Mouse (Mus musculus) adrenal gland, adult 2 months (tissue): ENCODE measurements around the gene Ces1e. TPM values are rescaled to one million over a fixed set of nuclear protein-coding genes. Genes with fewer than 3 reads are reported as not detected.
"Not testable (repeated sequence)": the region's sequence is repeated elsewhere in the genome, so short reads cannot be mapped to it uniquely, and the experiment has no call there.

Experiments
- DNase-seq: peaks from one replicate; pipeline ENCODE4 v3.0.0; 2021
- long read RNA-seq: library from polyadenylated mRNA; stranded (forward); transcript quantifications from one replicate; pipeline ENCODE4 v2.0.0, GENCODE M21; 2021
- polyA plus RNA-seq: library from polyadenylated mRNA; depleted of rRNA; stranded (reverse); fragments of >200 nt; gene quantifications from 2 replicates; pipeline ENCODE4 v1.2.3, GENCODE M21; 2012; rRNA removed
- total RNA-seq, 2 experiments: library from RNA; stranded (reverse); gene quantifications; 2 replicates each; pipeline ENCODE4 v1.2.3; 2021

Ces1e gene
- total RNA-seq (under 1 TPM in 1 of 2 experiments, not detected in 1; 0.26 TPM), polyA plus RNA-seq (not detected in 2 replicates)
- long read RNA-seq, result 0 reads

- no peak for DNase-seq
Measured at GRCm38 (mm10) chr8:93229446-93229845, at the start of gene Ces1e. Gene Ces1e, minus strand, starts transcription at chr8:93229619.

DNA sequence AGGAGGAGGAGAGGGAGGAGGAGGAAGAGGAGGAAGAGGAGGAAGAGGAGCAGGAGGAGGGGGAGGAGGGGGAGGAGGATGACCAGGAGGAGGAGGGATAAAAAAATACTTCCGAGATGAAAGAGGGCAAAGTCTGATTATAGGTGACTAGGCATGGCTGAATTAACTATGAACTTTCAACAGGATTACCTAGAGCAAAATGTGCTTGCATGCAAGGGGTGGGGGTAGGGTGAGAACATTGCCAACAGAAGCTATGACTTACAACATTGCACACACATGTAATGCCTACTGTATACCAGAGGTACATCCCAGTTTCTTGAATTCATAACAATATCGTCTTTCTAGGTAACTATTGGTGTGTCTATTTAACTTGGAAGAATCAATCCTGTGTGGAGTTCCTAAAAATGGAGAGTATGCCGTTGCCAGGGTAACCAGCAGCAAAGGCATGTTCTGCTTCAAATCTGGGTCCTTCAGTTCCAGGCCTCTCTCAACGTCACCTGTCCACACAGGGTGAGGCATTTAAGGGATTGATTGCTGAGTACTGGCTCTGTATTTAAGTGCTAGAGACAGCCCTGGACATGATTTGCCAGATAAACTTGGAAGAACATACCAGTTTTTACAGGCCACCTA lies 48.9 kb upstream of the Ces1e start:
- no peak for DNase-seq

GRCm38 (mm10) chr8:93274609-93275008 lies 45.2 kb upstream of the Ces1e start:
- no peak for DNase-seq

- peak; percentile 72 for DNase-seq
Measured at GRCm38 (mm10) chr8:93273321-93273720, 43.9 kb upstream of the Ces1e start.

- DNase-seq, result peak; percentile 86
Measured at GRCm38 (mm10) chr8:93272686-93273085, 43.3 kb upstream of the Ces1e start.

GRCm38 (mm10) chr8:93261436-93261835 lies 32.0 kb upstream of the Ces1e start:
- peak; percentile 25 for DNase-seq

DNA sequence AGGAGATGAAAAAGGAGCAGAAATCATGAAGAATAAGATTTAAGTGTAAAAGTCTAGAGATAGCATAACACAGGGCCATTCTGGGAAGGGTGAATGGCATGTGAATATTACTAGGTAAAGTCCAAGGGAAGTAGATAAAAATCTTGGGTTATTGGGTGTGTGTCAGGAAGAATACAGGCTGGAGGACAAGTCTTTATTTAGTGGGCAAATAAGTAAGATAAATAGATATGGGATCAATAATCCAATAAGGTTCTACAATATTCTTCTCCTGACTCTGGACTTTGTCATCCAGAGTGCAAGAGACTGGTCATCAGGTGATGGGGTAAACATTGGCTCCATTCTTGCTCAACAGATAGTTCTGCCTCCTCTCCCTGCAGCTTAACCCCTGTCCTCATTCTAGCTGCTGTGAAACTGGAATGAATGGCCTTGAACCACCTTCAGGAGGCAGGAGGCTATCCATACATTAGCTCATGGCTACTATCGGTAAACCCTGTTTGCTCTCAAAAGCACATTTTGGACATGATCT lies 23.0 kb upstream of the Ces1e start:
- no peak for DNase-seq

DNA sequence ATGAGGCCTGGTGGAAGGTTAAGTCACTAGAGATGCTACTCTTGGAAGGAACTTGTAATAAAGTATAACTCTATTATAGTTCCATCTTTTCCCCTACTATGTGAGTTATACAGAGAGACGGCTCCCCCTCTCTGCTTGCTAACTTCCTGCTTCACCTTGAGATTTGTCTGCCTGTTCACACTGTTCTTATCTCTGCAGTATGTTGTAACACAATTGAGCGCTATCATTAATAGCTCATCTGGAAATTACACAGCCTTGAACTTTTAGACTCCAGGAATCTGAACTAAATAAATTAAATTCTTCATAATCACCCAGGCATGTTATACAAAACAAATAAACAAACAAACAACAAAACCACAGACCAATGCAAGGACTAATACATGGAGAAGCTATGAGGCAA lies 16.6 kb upstream of the Ces1e start:
- no peak for DNase-seq

DNA sequence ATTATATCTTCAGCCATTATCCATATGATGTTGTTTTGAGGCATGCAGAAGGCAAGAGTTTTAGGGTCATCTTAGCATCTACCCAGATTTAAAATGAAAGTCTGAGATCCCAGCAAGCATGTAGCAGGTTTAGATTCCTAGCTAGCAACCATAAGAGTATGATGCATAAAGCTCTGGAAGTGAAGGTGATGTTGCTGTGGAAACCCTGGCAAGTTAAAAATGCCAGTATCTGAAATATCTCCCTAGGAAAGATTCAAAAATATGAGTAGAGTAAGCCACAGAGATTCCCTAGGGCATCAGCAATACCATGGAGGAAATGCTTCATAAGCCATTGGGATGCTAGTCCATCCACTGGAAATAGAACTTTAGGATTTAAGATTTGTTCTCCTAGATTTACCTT lies 10.5 kb upstream of the Ces1e start:
- DNase-seq, result no peak

DNA sequence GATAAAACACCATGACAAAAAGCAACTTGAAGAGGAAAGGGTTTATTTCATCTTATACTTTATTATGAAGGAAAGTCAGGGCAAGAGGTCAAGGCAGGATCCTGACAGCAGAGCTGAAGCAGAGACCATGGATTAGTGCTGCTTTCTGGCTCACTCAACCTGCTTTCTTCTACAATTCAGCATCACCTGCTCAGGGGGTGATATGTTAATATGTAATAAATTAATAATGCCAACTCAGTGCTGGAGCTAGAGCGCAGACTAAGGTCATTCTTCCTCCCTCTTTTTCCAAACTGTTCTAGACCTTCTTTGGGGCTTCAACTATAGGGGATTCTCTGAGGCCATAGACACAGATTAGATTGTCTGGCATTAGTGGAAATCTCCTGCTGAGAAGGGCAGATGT lies 6.3 kb upstream of the Ces1e start:
- DNase-seq, result no peak

GRCm38 (mm10) chr8:93234706-93235105 lies 5.3 kb upstream of the Ces1e start:
- peak; percentile 80 for DNase-seq

- DNase-seq, result peak; percentile 16
Measured at GRCm38 (mm10) chr8:93234068-93234467, 4.6 kb upstream of the Ces1e start.

GRCm38 (mm10) chr8:93228673-93229370 lies 597 bp downstream of the Ces1e start:
- DNase-seq, result peak; percentile 41

- not testable (repeated sequence) for DNase-seq
Measured at GRCm38 (mm10) chr8:93226471-93226870, 2.9 kb downstream of the Ces1e start.

DNA sequence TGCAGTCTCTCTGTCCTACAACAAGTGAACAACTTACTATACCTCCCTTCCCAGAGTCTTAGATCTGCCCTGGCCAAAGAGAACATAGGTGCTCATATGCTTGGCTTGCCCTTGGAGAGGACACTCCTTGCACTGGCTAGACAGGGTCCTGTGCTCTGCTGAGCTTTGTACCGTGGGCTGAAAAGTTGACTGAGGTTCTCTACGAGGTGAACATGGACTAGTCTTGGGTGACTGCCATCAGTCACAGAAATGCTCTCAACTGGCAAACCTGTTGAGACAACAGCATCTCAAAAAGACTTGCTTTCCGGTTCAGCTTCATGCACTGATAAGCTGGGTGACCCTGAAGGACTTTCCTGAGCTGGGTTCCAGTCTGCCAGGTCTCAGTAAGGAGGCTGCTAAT lies 7.5 kb downstream of the Ces1e start:
- no peak for DNase-seq

- DNase-seq, result no peak
Measured at GRCm38 (mm10) chr8:93217867-93218266, 11.6 kb downstream of the Ces1e start.

GRCm38 (mm10) chr8:93217375-93217774 lies 12.0 kb downstream of the Ces1e start:
- DNase-seq, result no peak

- DNase-seq, result peak; percentile 68
Measured at GRCm38 (mm10) chr8:93211091-93211490, 18.3 kb downstream of the Ces1e start.

DNA sequence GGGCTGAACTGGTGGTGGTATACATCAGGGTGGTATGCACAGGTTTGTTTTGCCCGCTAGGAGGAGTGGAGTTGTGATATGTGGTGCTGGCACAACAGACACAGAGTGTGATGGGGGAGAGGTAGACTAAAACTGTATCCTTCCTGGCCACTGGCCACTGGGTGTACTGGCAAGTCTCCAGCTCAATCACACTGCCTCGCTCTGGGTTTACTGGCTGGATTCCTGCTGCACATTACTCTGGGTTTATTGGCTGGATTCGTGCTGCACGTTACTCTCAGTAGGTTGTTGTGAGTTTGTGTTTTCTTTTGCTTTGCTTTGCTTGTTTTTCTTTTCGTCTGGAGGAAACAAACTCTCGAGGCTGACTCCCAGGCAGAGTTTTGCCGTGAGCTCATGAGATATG lies 30.3 kb downstream of the Ces1e start:
- not testable (repeated sequence) for DNase-seq

DNA sequence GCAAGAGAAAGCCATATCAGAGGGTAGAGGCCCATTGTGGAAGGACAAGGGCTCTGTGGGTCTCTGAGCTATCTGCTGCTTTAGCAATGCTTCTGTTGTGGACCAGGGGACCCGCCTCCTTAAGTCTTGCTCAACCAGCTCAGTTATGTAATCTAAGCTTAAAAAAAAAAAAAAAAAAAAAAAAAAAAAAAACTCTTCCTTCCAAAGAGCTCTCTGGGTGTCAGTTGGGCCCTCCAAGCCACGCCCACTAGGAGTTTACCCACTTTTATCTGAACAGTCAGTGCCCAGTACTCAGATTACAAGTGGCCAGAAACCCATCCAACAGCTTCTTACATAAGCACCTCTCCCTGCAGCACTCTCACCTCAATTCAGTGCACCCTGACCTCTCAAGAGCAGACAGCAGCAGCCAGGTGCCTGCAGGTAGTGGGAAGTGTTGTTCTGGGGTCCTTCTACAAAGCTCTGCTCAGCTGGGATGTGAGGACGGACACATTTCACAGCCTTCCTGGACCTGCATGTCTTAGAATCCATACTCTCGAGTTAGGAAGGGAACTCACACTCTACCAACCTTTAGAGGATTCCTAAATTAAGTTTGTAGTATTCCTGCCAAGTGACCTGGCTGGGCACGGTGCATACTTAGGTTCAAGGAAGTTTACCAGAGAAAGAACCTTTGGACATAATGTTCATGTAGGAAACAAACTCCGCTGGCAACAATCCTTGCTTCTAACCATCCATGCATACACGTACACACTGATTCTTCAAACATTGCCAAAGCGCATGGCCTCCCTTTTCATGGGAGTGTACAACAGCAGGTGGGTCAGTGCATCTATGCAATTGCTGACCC lies 31.5 kb downstream of the Ces1e start, which contains the start of gene Ces1d:
Gene Ces1d (minus strand): TSS at position 154 of the 841 bp plus-strand sequence.
- DNase-seq, result peak; percentile 51

GRCm38 (mm10) chr8:93196436-93196835 lies 33.0 kb downstream of the Ces1e start:
- DNase-seq, result no peak

DNA sequence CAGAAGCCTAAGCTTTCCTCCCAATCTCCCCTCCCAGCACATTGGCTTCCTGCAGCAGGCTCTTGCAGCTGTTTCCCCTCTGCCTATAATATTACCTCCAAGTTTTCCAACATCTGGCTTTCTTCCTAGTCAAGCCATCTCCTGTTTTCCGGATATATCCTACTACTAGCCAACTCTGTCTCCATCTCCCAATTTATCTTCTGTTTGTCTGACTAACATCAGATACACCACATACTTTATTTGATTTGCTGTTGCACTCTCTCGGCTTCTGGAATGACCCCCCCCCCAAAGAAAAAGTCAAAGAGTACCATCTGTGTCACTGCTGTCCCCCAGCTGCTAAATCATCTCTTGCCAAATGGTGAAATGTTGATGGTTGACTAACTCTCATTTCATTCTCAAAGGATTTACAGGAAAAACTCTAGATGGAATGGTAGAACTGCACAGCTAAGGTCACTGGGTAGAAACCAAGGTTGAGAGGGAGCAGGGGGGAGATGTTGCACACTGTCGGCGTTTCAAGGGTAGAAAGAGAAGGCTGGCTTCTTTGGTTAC lies 48.8 kb downstream of the Ces1e start:
- DNase-seq, result no peak
